Mouse (Mus musculus): ENCODE data around the gene Cript. TPM values are rescaled to one million over a fixed set of nuclear protein-coding genes. Genes with fewer than 3 reads are reported as not detected.
"Not testable (repeated sequence)": the region's sequence is repeated elsewhere in the genome, so short reads cannot be mapped to it uniquely, and the experiment has no call there.

The Cript gene
- total RNA-seq, 2 experiments from 2014 or later: 46.1 to 51.7 TPM

GRCm38 (mm10) chr17:87052432-87052831 is 27.1 kb downstream of the Cript start:
- intact Hi-C loops (cut with DNase I): no loop called here
- TF ChIP-seq CTCF (IDR thresholded peaks at IDR 0.05): no peak
- no peak overlapping the region for H3K27ac ChIP-seq
- DNase-seq: no peak
- no peak overlapping the region for H3K4me3 ChIP-seq

DNA sequence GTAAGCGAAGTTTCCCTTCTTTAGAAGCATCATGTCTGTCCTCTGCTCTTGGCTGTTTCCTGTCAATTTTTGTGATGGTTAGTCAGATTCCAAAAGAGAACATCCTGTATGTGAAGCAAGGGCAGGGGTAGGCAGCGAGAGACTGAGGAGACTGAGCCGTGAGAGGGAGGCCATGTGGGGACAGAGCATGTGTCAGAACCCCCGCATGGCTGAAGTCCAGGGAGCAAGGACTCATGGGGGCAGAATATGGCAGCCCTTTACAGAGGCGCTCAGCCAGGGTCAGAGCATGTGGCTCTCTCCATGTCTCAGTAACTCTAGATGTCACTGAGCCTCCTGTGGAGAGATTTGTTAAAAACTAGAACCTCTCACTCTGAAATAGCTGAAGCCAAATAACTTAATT is 28.6 kb downstream of the Cript start:
- DNase-seq: no peak
- intact Hi-C loops (cut with DNase I): no loop called here
- Histone ChIP-seq H3K27ac (peak overlapping the region; percentile 25; the same call in 1 of the 2 replicates), H3K4me3 (no peak overlapping the region)
- TF ChIP-seq CTCF (IDR thresholded peaks at IDR 0.05): no peak

GRCm38 (mm10) chr17:87055051-87055459 is 29.7 kb downstream of the Cript start:
- DNase-seq: peak; percentile 68
- Histone ChIP-seq H3K4me3 (no peak overlapping the region), H3K27ac (peak overlapping the region; percentile 70)
- TF ChIP-seq CTCF (IDR thresholded peaks at IDR 0.05): no peak
- intact Hi-C loops (cut with DNase I): loop anchor here (5.0 kb wide), 1 partner anchor 52 kb away; the partner anchor contains the start of gene Socs5

DNA sequence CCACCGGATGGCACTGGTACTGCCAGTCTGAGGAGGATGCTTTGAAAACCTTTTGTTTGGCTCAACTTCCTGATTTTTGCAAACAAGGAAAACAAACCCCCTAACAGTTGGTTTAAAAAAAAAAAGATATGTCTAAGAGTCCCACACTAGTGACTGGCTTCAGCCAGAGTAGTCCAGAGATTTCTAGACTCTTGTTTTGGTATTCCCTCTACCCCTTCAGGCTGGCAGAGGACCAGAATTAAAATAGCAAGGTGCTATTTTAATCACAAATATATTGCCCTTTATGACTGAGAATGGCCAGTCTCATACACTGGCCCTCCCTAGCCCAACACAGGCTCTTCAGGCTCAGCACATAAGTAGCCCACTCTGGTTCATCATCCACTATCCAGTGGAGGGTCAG is 30.3 kb downstream of the Cript start:
- intact Hi-C loops (cut with DNase I): loop anchor here (5.0 kb wide), 1 partner anchor 52 kb away; the partner anchor contains the start of gene Socs5
- Histone ChIP-seq H3K27ac (peak overlapping the region; percentile 70), H3K4me3 (no peak overlapping the region)
- DNase-seq: no peak
- no peak for TF ChIP-seq CTCF (IDR thresholded peaks at IDR 0.05)

DNA sequence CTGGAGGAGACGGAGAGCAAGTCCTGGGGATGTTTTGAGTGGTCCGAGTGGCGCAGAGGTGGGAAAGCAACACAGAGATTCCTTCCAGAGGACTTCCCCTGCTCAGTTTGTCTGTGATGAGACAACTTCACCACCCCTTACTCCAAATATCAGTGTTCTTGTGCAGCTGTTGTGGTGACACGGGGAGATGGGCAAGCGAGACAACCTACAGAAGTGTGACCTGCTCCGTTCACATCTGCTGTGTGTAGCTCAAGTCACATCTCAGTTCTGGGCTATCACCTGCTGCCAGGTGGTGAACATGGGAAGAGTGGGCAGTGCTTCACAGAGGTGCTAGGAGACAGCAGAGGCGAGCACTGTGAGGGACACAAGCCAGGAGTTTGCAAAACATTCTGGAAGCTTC is 31.4 kb downstream of the Cript start:
- TF ChIP-seq CTCF (IDR thresholded peaks at IDR 0.05): no peak
- H3K27ac ChIP-seq: no peak overlapping the region
- intact Hi-C loops (cut with DNase I): loop anchor here (5.0 kb wide), 1 partner anchor 51 kb away; the partner anchor contains the start of gene Socs5

GRCm38 (mm10) chr17:87057486-87058266 is 32.3 kb downstream of the Cript start:
- Histone ChIP-seq H3K4me3 (no peak overlapping the region), H3K27ac (peak overlapping the region; percentile 50)
- intact Hi-C loops (cut with DNase I): loop anchor here (5.0 kb wide), 1 partner anchor 50 kb away; the partner anchor contains the start of gene Socs5
- TF ChIP-seq CTCF (IDR thresholded peaks at IDR 0.05): no peak
- DNase-seq: peak; percentile 88

More for the DNA sequence above, 31.4 kb downstream of the Cript start:
- no peak for DNase-seq
- no peak overlapping the region for H3K4me3 ChIP-seq

- Histone ChIP-seq H3K27ac (peak overlapping the region; percentile 48), H3K4me3 (peak overlapping the region; percentile 13; the same call in 1 of the 2 replicates)
- peak; percentile 37 for DNase-seq
- intact Hi-C loops (cut with DNase I): no loop called here
- TF ChIP-seq CTCF (IDR thresholded peaks at IDR 0.05): no peak
These were observed 37.3 kb downstream of the Cript start for GRCm38 (mm10) chr17:87062639-87063038.

DNA sequence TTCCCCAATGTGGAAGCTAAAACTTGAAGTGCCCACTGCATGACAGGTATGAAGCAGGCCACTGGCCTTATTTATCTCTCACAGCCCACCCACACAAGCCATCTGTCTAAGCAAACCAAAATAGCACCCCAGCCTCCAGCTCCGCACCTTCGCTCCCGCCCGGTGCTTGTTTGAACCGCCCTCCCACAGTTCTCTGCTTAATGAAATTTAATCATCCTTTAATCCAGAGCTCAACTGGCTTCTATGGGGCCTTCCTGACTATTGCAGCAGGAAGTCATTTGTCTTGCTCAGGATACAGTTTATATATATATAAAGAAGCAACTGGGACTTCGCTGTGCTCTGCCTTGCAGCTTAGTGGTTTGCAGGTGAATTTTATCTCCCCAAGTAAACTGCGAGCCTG is 38.1 kb downstream of the Cript start:
- intact Hi-C loops (cut with DNase I): no loop called here
- H3K27ac ChIP-seq: no peak overlapping the region
- H3K4me3 ChIP-seq: no peak overlapping the region
- no peak for DNase-seq
- no peak for TF ChIP-seq CTCF (IDR thresholded peaks at IDR 0.05)

DNA sequence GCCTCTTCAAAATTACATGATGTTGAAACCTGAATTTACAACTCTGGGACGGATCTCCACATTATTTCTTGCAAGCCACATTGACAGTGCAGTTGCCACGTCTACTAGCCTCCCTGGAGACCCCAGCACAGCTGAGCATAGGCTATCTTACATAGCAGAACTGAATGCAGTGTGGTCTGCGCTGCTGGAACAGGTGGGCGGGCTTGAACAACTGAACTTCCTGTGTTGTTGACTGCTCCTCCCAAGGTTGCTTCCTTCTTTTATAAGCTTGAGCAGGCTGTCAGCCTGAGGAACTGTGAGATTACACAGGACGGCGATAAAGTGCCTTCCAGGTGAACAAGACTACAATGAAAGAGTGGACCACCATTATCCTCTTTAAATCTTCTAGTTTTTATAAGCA is 38.6 kb downstream of the Cript start:
- DNase-seq: no peak
- Histone ChIP-seq H3K27ac (no peak overlapping the region), H3K4me3 (no peak overlapping the region)
- TF ChIP-seq CTCF (IDR thresholded peaks at IDR 0.05): no peak
- intact Hi-C loops (cut with DNase I): no loop called here

DNA sequence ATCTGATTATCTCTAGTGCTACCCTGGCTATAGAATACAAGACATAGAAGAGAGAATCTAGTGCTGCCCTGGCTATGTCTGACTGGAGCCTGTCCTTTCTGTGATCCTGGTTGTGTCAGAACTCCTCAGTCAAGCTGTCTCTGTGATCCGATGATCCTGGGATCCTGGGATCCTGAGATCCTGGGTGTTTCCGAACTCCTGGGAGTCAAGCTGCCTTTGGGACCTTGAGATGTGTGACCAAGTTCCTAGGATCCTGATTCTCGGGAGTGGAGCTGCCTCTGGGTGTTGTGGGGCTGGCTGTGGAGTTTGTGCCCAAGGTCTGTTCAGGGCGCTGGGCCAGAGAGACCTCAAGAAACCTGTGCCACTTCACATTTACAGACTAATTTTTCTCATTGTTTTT is 43.6 kb downstream of the Cript start:
- DNase-seq: no peak
- TF ChIP-seq CTCF (IDR thresholded peaks at IDR 0.05): no peak
- intact Hi-C loops (cut with DNase I): no loop called here
- Histone ChIP-seq H3K27ac (no peak overlapping the region), H3K4me3 (no peak overlapping the region)

DNA sequence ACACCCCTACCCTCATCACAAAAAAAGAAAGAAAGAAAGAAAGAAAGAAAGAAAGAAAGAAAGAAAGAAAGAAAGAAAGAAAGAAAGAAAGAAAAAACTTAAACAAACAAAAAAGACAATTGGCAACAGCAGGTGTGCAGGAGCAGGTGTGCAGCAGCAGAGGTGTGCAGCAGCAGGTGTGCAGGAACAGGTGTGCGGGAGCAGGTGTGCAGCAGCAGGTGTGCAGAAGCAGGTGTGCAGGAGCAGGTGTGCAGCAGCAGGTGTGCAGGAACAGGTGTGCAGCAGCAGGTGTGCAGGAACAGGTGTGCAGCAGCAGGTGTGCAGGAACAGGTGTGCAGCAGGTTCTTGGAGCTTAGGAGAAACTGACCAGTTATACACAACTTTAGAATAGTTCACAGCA is 46.8 kb downstream of the Cript start:
- H3K4me3 ChIP-seq; DNase-seq; H3K27ac ChIP-seq; intact Hi-C loops (cut with DNase I): not testable (repeated sequence)

GRCm38 (mm10) chr17:87072766-87073440 is 47.6 kb downstream of the Cript start:
- intact Hi-C loops (cut with DNase I): no loop called here
- Histone ChIP-seq H3K4me3 (no peak overlapping the region), H3K27ac (no peak overlapping the region)
- no peak for DNase-seq
- no peak for TF ChIP-seq CTCF (IDR thresholded peaks at IDR 0.05)

DNA sequence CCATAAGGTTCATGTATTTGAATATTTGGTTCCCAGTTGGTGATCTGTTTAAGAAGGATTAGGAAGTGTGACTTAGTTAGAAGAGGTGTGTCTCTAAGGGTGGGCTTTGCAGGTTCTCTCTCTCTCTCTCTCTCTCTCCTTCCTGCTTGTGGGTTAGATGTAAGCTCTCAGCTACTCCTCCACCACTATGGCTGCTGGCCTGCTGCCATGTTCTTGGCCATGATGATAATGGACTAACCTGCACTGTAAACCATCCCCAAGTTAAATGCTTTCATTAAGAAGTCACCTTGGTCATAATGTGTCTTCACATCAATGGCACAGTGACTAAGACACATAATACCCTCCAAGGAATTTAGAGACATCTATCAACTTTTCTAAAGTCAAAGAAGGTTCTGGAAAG is 48.1 kb downstream of the Cript start:
- Histone ChIP-seq H3K27ac (no peak overlapping the region), H3K4me3 (no peak overlapping the region)
- intact Hi-C loops (cut with DNase I): no loop called here
- DNase-seq: no peak
- TF ChIP-seq CTCF (IDR thresholded peaks at IDR 0.05): no peak

DNA sequence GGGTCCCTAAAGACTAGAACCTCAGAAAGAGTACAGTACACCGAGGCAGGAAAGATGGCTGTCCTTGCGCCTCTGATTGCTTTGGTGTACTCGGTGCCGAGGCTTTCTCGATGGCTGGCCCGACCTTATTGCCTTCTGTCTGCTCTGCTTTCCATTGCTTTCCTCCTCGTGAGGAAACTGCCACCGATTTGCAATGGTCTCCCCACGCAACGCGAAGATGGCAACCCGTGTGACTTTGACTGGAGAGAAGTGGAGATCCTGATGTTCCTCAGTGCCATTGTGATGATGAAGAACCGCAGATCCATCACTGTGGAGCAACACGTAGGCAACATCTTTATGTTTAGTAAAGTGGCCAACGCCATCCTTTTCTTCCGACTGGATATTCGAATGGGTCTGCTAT is 52.9 kb downstream of the Cript start:
- not testable (repeated sequence) for H3K4me3 ChIP-seq, DNase-seq, H3K27ac ChIP-seq
- intact Hi-C loops (cut with DNase I): loop anchor here (5.0 kb wide), 1 partner anchor 971 kb away; no protein-coding TSS in a partner anchor
